Mouse (Mus musculus): Measurements from ENCODE around the gene Adam11. TPM values are rescaled to one million over a fixed set of nuclear protein-coding genes. Genes with fewer than 3 reads are reported as not detected.

The Adam11 gene
- total and polyA plus RNA-seq, 2 experiments from 2014 or later = 3.2 to 13.6 TPM

- Histone ChIP-seq H3K4me1 (ENCODE audit: control insufficient read depth, insufficient read depth) (peaks cover 19% of the 10 kb centered on the region), H3K9ac (replicated peaks; ENCODE audit: low read depth, low read length) (peak overlapping the region; percentile 23; the same call in 1 of the 2 replicates), H3K27me3 (ENCODE audit: control insufficient read depth, insufficient read depth, low read length) (no peaks in the 10 kb centered on the region), H3K4me3 (ENCODE audit: low read depth, low read length) (peak overlapping the region; percentile 48), H3K4me2 (ENCODE audit: low read depth, low read length) (peak overlapping the region; percentile 79), H3K27ac (ENCODE audit: low read depth) (peak overlapping the region; percentile 58), H3K36me3 (replicated peaks; ENCODE audit: control insufficient read depth, insufficient read depth, low read length) (no peaks in the 10 kb centered on the region), H3K9me3 (replicated peaks; ENCODE audit: control insufficient read depth, low read length) (no peaks in the 10 kb centered on the region)
- TF ChIP-seq EP300 (IDR thresholded peaks at IDR 0.05; ENCODE audit: low read depth) (no peak), CTCF (IDR thresholded peaks at IDR 0.05; ENCODE audit: low read depth) (peak; percentile 97)
- under 1% methylated on average over 41 of the region's 46 CpGs for WGBS
- DNase-seq (ENCODE audit: low spot score) = peak; percentile 73
- peak; percentile 42 for ATAC-seq (ENCODE audit: insufficient read depth, low read depth)
These were observed 12.7 kb downstream of the Adam11 start for GRCm38 (mm10) chr11:102773713-102774611.

GRCm38 (mm10) chr11:102774621-102775141, 13.4 kb downstream of the Adam11 start:
- WGBS = under 1% methylated on average over 25 of the region's 25 CpGs
- H3K4me1 ChIP-seq (ENCODE audit: control insufficient read depth, insufficient read depth) = peaks cover 25% of the 10 kb centered on the region
- H3K27ac ChIP-seq (ENCODE audit: low read depth) = peak overlapping the region; percentile 58
- no peaks in the 10 kb centered on the region for H3K36me3 ChIP-seq (replicated peaks; ENCODE audit: control insufficient read depth, insufficient read depth, low read length)
- DNase-seq (ENCODE audit: low spot score) (peak; percentile 95), ATAC-seq (ENCODE audit: insufficient read depth, low read depth) (peak; percentile 73)
- H3K27me3 ChIP-seq (ENCODE audit: control insufficient read depth, insufficient read depth, low read length) = no peaks in the 10 kb centered on the region
- H3K9ac ChIP-seq (replicated peaks; ENCODE audit: low read depth, low read length) = peak overlapping the region; percentile 23; the same call in 1 of the 2 replicates
- H3K4me3 ChIP-seq (ENCODE audit: low read depth, low read length) = peak overlapping the region; percentile 48
- TF ChIP-seq CTCF (IDR thresholded peaks at IDR 0.05; ENCODE audit: low read depth) (peak; percentile 56), EP300 (IDR thresholded peaks at IDR 0.05; ENCODE audit: low read depth) (no peak; the same call in 1 of the 2 replicates)
- peak overlapping the region; percentile 79 for H3K4me2 ChIP-seq (ENCODE audit: low read depth, low read length)
- no peaks in the 10 kb centered on the region for H3K9me3 ChIP-seq (replicated peaks; ENCODE audit: control insufficient read depth, low read length)

GRCm38 (mm10) chr11:102777598-102777997, 16.4 kb downstream of the Adam11 start:
- no peak for TF ChIP-seq EP300 (IDR thresholded peaks at IDR 0.05; ENCODE audit: low read depth)
- TF ChIP-seq CTCF (IDR thresholded peaks at IDR 0.05; ENCODE audit: low read depth) = peak; percentile 94
- Histone ChIP-seq H3K27ac (ENCODE audit: low read depth) (no peak overlapping the region; the same call in 1 of the 2 replicates), H3K4me1 (ENCODE audit: control insufficient read depth, insufficient read depth) (peaks cover 35% of the 10 kb centered on the region), H3K4me3 (ENCODE audit: low read depth, low read length) (peak overlapping the region; percentile 34), H3K27me3 (ENCODE audit: control insufficient read depth, insufficient read depth, low read length) (no peaks in the 10 kb centered on the region), H3K9ac (replicated peaks; ENCODE audit: low read depth, low read length) (peak overlapping the region; percentile 53; the same call in 1 of the 2 replicates), H3K36me3 (replicated peaks; ENCODE audit: control insufficient read depth, insufficient read depth, low read length) (no peaks in the 10 kb centered on the region), H3K4me2 (ENCODE audit: low read depth, low read length) (peak overlapping the region; percentile 60), H3K9me3 (replicated peaks; ENCODE audit: control insufficient read depth, low read length) (no peaks in the 10 kb centered on the region)
- ATAC-seq (ENCODE audit: insufficient read depth, low read depth) (peak; percentile 21), DNase-seq (ENCODE audit: low spot score) (peak; percentile 87)
- 19% methylated on average over 21 of the region's 21 CpGs for WGBS

GRCm38 (mm10) chr11:102778165-102778564, 16.9 kb downstream of the Adam11 start:
- TF ChIP-seq EP300 (IDR thresholded peaks at IDR 0.05; ENCODE audit: low read depth) (no peak), CTCF (IDR thresholded peaks at IDR 0.05; ENCODE audit: low read depth) (no peak)
- Histone ChIP-seq H3K4me1 (ENCODE audit: control insufficient read depth, insufficient read depth) (peaks cover 41% of the 10 kb centered on the region), H3K4me2 (ENCODE audit: low read depth, low read length) (peak overlapping the region; percentile 60; the same call in 1 of the 2 replicates), H3K27me3 (ENCODE audit: control insufficient read depth, insufficient read depth, low read length) (no peaks in the 10 kb centered on the region), H3K9me3 (replicated peaks; ENCODE audit: control insufficient read depth, low read length) (no peaks in the 10 kb centered on the region), H3K4me3 (ENCODE audit: low read depth, low read length) (no peak overlapping the region), H3K9ac (replicated peaks; ENCODE audit: low read depth, low read length) (no peak overlapping the region), H3K36me3 (replicated peaks; ENCODE audit: control insufficient read depth, insufficient read depth, low read length) (no peaks in the 10 kb centered on the region), H3K27ac (ENCODE audit: low read depth) (no peak overlapping the region)
- ATAC-seq (ENCODE audit: insufficient read depth, low read depth) (no peak), DNase-seq (ENCODE audit: low spot score) (no peak)
- 53% methylated on average over 14 of the region's 14 CpGs for WGBS

- 50% methylated on average over 5 of the region's 5 CpGs for WGBS
- Histone ChIP-seq H3K4me3 (ENCODE audit: low read depth, low read length) (no peak overlapping the region), H3K36me3 (replicated peaks; ENCODE audit: control insufficient read depth, insufficient read depth, low read length) (no peaks in the 10 kb centered on the region), H3K4me1 (ENCODE audit: control insufficient read depth, insufficient read depth) (peaks cover 45% of the 10 kb centered on the region), H3K27ac (ENCODE audit: low read depth) (no peak overlapping the region), H3K9ac (replicated peaks; ENCODE audit: low read depth, low read length) (no peak overlapping the region), H3K9me3 (replicated peaks; ENCODE audit: control insufficient read depth, low read length) (no peaks in the 10 kb centered on the region), H3K27me3 (ENCODE audit: control insufficient read depth, insufficient read depth, low read length) (no peaks in the 10 kb centered on the region), H3K4me2 (ENCODE audit: low read depth, low read length) (no peak overlapping the region)
- ATAC-seq (ENCODE audit: insufficient read depth, low read depth) = no peak
- no peak for DNase-seq (ENCODE audit: low spot score)
- TF ChIP-seq EP300 (IDR thresholded peaks at IDR 0.05; ENCODE audit: low read depth) (no peak), CTCF (IDR thresholded peaks at IDR 0.05; ENCODE audit: low read depth) (no peak)
These were observed 17.4 kb downstream of the Adam11 start for GRCm38 (mm10) chr11:102778597-102778996.

Data from heart, postnatal 0 days (tissue).